Mouse (Mus musculus) kidney, adult 2 months (tissue): ENCODE data around the gene Gm20716.

Experiments used
- CTCF ChIP-seq: fragments of 200-500 bp; conservative IDR thresholded peaks from 2 replicates; pipeline ENCODE4 v1.5.1; 2011; ENCODE audit warnings: low read depth, mild to moderate bottlenecking, control low read depth, low read length, moderate library complexity, mixed read lengths; ENCODE audit not compliant: insufficient read depth, insufficient read length
- POLR2A ChIP-seq: fragments of 200-500 bp; IDR thresholded peaks from one replicate; pipeline ENCODE4 v1.6.1; 2011; ENCODE audit warnings: low read depth, low read length, control low read depth

DNA sequence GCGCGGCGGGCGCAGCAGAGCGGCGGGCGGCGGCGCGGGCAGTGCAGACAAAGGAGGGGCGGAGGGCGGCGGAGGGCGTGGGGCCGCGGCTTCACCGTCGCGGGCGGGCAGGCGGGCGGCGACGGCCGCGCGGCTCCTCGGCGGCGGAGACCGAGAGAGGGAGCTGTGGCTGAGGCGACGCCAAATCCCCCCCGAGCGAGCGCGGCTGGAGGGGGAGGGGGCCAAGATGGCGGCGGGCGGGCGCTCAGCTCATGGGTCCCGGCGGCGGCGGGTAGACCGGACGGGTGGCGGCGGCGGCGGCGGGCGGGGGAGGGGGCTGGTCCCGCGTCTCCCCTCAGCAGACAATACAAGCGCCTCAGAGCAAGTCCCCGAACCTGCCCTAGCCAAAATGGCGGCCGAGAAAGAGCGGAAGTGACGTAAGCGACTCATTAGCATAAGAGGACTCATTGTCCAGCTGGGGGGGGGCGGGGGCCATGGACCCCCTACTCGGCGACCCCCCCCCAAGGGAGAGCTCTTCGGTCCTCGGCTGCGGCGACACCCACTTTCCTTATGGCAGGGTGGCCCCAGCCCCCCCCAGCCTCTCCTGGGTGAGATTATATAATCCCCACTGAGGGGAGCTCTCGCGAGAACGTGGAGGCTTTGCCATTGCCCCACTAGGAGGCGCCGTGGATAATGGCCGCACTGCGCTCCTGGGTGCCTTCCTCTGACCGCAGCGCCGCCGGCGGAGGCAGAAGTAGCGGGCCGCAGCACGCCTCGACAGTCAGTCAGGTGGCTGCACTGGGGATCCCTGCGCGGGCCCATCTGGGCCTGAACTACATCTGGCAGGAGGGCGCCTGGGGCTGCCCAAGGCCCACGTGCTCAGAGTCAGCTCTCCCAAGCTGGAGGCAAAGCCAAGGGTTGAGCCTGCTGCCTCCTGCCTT is 23.2 kb downstream of the Gm20716 start, which contains the start of gene Adnp:
- TF ChIP-seq CTCF: peak; percentile 74
- peak; percentile 49 for TF ChIP-seq POLR2A
